Mouse (Mus musculus) CH12.LX (cell line): Measurements from ENCODE around the gene Srcap.

Experiments
- BHLHE40 ChIP-seq: IDR thresholded peaks from 2 replicates; pipeline ENCODE4 v1.6.1; 2011; ENCODE audit warnings: mild to moderate bottlenecking, low read depth, low read length, improper control_type of control experiment
- CHD1 ChIP-seq: IDR thresholded peaks from 2 replicates; pipeline ENCODE4 v1.6.1; 2012; ENCODE audit warnings: low read depth, low read length, improper control_type of control experiment, inconsistent platforms
- CTCF ChIP-seq, 2 experiments: IDR thresholded peaks in 1 of 2; conservative IDR thresholded peaks in 1 of 2; 2 replicates each; pipeline ENCODE4 v1.5.1; 2011 to 2012; ENCODE audit warnings: low read depth in 2 of 2, low read length in 2 of 2, improper control_type of control experiment in 1 of 2, inconsistent platforms in 1 of 2, mild to moderate bottlenecking in 1 of 2, moderate library complexity in 1 of 2
- ELF1 ChIP-seq: IDR thresholded peaks from 2 replicates; pipeline ENCODE4 v1.6.1; 2014; ENCODE audit warnings: low read depth, mild to moderate bottlenecking, inconsistent platforms, low read length, improper control_type of control experiment
- EP300 ChIP-seq: IDR thresholded peaks from 2 replicates; pipeline ENCODE4 v1.6.1; 2011; ENCODE audit warnings: low read length, improper control_type of control experiment
- ETS1 ChIP-seq: conservative IDR thresholded peaks from 2 replicates; pipeline ENCODE4 v1.6.1; 2012; ENCODE audit warnings: low read depth, mild to moderate bottlenecking, inconsistent platforms, low read length, improper control_type of control experiment, moderate library complexity
- MEF2A ChIP-seq: IDR thresholded peaks from 2 replicates; pipeline ENCODE4 v1.6.1; 2014; ENCODE audit warnings: low read depth, mild to moderate bottlenecking, inconsistent platforms, low read length, improper control_type of control experiment, borderline replicate concordance
- PAX5 ChIP-seq: IDR thresholded peaks from 2 replicates; pipeline ENCODE4 v1.6.1; 2012; ENCODE audit warnings: low read length, inconsistent platforms, mixed read lengths
- POLR2A ChIP-seq: IDR thresholded peaks from 2 replicates; pipeline ENCODE4 v1.6.1; 2011; ENCODE audit warnings: low read depth, mild to moderate bottlenecking, improper control_type of control experiment, low read length
- RAD21 ChIP-seq: IDR thresholded peaks from 2 replicates; pipeline ENCODE4 v1.6.1; 2011; ENCODE audit warnings: low read depth, mild to moderate bottlenecking, low read length, improper control_type of control experiment, moderate library complexity
- UBTF ChIP-seq: IDR thresholded peaks from 2 replicates; pipeline ENCODE4 v1.6.1; 2012; ENCODE audit warnings: low read depth, mild to moderate bottlenecking, inconsistent platforms, low read length, improper control_type of control experiment, moderate library complexity
- USF1 ChIP-seq: IDR thresholded peaks from 2 replicates; pipeline ENCODE4 v1.6.1; 2014; ENCODE audit warnings: low read depth, mild to moderate bottlenecking, inconsistent platforms, low read length, improper control_type of control experiment
- ZMIZ1 ChIP-seq: IDR thresholded peaks from 2 replicates; pipeline ENCODE4 v1.6.1; 2012; ENCODE audit warnings: low read depth, mild to moderate bottlenecking, inconsistent platforms, low read length, improper control_type of control experiment
- ZNF384 ChIP-seq: IDR thresholded peaks from 2 replicates; pipeline ENCODE4 v1.6.1; 2012; ENCODE audit warnings: low read depth, low read length, improper control_type of control experiment, inconsistent platforms

DNA sequence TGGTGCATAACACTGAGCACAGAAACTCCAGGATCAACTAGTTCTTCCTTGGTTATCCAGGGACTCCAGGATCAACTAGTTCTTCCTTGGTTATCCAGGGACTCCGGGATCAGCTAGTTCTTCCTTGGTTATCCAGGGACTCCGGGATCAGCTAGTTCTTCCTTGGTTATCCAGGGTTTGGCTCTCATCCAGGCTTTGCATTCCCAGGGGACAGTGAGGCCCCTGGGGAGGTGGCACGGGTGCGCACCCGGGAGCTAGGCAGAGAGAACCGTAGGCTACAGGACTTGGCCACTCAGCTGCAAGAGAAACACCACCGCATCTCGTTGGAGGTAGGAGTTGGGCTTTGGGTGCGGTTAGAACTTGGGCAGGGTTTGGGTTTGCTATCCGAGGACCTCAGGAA is 79.3 kb downstream of the Srcap start:
- TF ChIP-seq CTCF (conservative IDR thresholded peaks at IDR 0.05 in 1 of 2, IDR thresholded peaks at IDR 0.05 in 1 of 2; ENCODE audit: low read depth in 2 of 2, low read length in 2 of 2) (no peak), ELF1 (no peak), ZMIZ1 (no peak), BHLHE40 (no peak), POLR2A (no peak), EP300 (no peak), RAD21 (no peak), USF1 (no peak), CHD1 (no peak), PAX5 (no peak), ZNF384 (no peak), ETS1 (no peak), MEF2A (no peak), UBTF (no peak)
